34 mouse cellular contexts compared by ENCODE assay signal in genomic region chr11:106766611-106767162, GRCm38 (mm10). TPM values are rescaled to one million over a fixed set of nuclear protein-coding genes. Genes with fewer than 3 reads are reported as not detected.
"Had no signal": no experiment of that assay in that cellular context is flagged by ENCODE, and none has a peak within 500 bp of the region (broad histone marks: within the 10 kb centered on the region; RNA-seq: fewer than 3 reads in every experiment).

No protein-coding gene starts in this region.

- H3K27ac ChIP-seq: heart, embryonic 13.5 days; heart, embryonic 15.5 days; hindbrain, embryonic 10.5 days; hindbrain, embryonic 12.5 days; hindbrain, embryonic 13.5 days; hindbrain, embryonic 14.5 days; hindbrain, embryonic 15.5 days; hindbrain, postnatal 0 days; intestine, embryonic 15.5 days; kidney, embryonic 15.5 days; kidney, postnatal 0 days; layer of hippocampus, adult 2 months; left cerebral cortex, adult 2 months had no signal

- H3K4me2 ChIP-seq: heart, embryonic 11.5 days; heart, embryonic 13.5 days; heart, embryonic 15.5 days; hindbrain, embryonic 12.5 days; hindbrain, embryonic 13.5 days; hindbrain, embryonic 14.5 days; hindbrain, embryonic 15.5 days; intestine, embryonic 15.5 days; kidney, embryonic 15.5 days had no signal

- ATAC-seq: hindbrain, embryonic 16.5 days; hindbrain, postnatal 0 days; inflammation-experienced regulatory T-cells, adult 6 months; intestine, embryonic 15.5 days; intestine, embryonic 16.5 days had no signal

- H3K4me1 ChIP-seq: hindbrain, embryonic 15.5 days had no signal

- H3K9ac ChIP-seq: heart, embryonic 13.5 days; heart, embryonic 15.5 days; hindbrain, embryonic 12.5 days; hindbrain, embryonic 13.5 days; hindbrain, embryonic 14.5 days; hindbrain, embryonic 15.5 days; intestine, embryonic 15.5 days; kidney, embryonic 15.5 days had no signal

- H3K9me3 ChIP-seq: heart, embryonic 15.5 days; hindbrain, embryonic 15.5 days; intestine, embryonic 15.5 days had no signal

- H3K27me3 ChIP-seq: heart, embryonic 13.5 days; heart, embryonic 15.5 days; hindbrain, embryonic 12.5 days; hindbrain, embryonic 13.5 days; hindbrain, embryonic 15.5 days; intestine, embryonic 15.5 days; kidney, embryonic 15.5 days had no signal

- H3K4me3 ChIP-seq: heart, embryonic 13.5 days; heart, embryonic 15.5 days; hindbrain, embryonic 10.5 days; hindbrain, embryonic 12.5 days; hindbrain, embryonic 13.5 days; hindbrain, embryonic 15.5 days; intestine, embryonic 15.5 days; kidney, embryonic 15.5 days; layer of hippocampus, adult 2 months; left cerebral cortex, adult 2 months had no signal

- DNase-seq: heart, postnatal 10 days; heart, postnatal 14 days; heart, postnatal 4 days; kidney, adult 11 months; kidney, adult 18-20 months; kidney, adult 2 months; kidney, adult 8-10 months; kidney, adult 9 months; kidney, postnatal 10 days; kidney, postnatal 14 days; kidney, postnatal 25 days; kidney, postnatal 36 days; kidney, postnatal 4 days; layer of hippocampus, adult 9-11 months; layer of hippocampus, postnatal 36 days had no signal

RNA-seq across cellular contexts. Expression of gene Milr1, which starts 15.7 kb away (rescaled TPM):
- total RNA-seq: hindbrain, postnatal 0 days; layer of hippocampus, adult 2 months; layer of hippocampus, postnatal 14 days; layer of hippocampus, postnatal 25 days; layer of hippocampus, postnatal 36 days had no signal
